Mouse (Mus musculus) urinary bladder, adult 18-20 months (tissue): ENCODE data around the gene Ralgps1.

Experiments
- DNase-seq, 2 experiments: peaks; one replicate each; pipeline ENCODE4 v3.0.0; 2022; ENCODE audit warnings: low spot score in 2 of 2, mixed read lengths in 2 of 2

Gene Ralgps1

DNA sequence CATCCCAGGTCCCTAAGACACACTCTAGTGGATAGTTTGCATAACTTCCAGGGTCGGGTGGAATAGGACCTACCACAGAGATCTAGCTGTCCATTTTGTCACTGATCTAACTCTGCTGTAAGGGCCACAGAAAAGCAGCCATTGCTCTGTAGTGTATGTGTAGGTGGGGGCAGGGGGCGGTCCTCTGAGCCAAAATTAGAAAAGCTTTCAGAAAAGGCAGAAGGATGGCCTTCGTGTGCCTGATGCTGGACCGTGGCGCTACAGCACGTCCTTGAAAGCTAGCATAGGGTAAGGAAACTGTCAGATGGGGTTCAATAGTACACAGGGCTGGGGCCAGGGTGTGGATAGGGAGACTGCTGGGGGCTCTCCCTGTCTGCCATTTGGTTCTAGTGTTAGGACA, 126.4 kb downstream of the Ralgps1 start:
- no peak for DNase-seq

DNA sequence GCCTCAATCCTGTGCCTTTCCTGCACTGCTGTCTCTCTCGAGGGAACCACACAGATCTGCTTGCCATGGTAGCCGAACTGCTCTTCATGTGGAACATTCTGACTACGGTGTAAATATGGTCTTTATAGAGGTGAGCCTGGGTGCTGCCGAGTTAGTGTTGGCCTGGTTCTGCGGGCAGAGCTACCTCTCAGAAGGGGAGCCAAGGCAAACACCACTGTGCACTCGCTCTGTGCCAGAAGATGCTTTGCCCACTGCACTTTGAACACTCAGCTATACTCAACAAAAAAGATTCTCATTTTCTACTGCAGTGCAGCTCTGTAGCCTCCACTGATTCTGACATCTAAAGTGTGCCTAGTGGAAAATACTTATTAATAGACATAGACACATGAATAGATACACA, 133.7 kb downstream of the Ralgps1 start:
- DNase-seq: no peak

DNA sequence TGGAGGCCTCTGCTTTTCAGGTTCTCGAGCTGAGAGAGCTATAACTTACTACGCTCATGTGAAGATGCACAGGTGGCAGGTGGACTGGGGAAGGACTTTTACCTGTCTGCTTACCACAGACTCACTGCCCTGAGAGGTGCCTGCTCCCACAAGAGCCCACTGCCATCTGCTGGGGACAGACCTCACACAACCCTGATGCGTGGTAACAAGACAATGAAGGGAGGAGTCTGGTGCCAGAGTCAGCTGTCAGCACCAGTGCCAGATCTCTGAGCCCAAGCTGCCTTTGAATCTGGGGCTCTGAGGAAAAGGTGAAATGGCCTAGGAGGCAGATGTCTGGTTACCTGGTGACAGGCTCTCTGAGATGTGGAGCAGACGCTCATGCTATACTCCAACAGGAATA, 136.4 kb downstream of the Ralgps1 start:
- no peak for DNase-seq

DNA sequence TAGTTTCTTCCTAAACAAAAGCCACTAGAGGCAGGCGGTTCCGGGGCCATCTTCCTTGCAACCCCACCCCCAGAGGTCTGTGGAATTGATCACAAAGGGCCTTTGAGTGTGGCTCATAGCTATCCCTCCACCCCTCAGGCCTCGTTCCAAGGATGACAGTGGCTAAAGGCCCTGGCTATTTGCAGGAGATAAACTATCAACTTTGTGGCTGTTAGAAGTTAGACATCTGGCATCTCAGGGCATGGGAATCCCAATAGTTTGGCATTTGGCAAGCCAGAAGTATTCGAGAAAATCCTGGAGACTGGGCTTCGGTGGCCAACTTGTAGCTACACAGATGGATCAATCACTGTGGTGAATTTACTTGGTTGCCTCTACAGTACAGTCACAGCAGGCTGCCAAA, 137.4 kb downstream of the Ralgps1 start:
- no peak for DNase-seq

DNA sequence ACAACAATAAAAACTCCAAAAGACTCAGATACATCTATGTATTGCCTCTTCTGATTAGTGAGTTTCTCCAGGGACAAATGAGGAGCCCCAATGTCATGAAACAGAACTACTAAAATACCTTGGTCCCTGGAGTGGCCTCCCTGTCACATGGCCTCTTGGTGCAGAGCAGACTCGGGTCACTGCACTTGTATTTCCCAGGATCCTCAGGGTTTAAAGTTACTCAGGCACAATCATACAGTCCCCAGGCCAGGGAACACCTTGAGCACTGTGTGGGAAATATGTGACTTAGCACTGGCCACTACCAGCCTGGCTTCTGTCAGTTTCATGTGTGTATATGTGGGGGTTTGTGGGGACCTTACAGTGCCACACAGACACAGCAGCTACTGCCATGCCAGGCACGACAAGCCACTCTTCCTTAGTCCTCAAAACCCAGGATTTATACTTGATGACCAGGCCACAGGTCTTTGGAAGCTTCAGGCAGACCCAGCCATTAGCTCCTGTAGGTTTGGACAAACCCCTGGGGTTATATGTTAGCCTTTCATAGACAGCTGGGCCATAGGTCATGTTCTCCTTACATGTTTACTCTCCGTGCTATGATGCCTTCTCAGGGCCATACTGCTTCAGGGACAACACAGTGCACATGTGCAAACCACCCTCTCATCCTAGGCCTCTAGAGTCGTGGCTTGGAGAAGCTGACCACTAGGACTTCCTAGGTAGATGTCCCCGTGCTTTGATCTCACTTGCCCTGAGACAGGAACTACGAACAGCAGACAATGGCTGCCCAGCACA, 138.3 kb downstream of the Ralgps1 start:
- no peak for DNase-seq

DNA sequence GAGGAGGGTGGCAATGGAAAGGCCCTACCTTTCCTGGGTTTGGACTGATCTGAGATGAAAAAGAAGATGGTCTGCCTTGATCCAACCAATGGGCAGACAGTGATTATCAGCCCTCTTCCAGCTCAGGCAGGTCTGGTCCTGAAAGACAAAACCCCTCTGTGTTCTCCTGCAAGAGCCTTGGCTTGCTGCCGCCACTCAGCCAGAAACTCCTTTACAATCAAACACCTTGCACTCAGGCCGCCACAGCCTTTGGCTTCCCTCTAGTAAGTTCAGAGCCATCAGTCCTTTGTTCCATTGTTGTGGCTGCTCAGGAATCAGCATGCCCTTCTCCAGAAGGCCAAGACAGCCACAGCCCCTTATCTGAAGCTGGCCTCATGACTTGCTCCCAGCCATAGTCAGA, 139.5 kb downstream of the Ralgps1 start:
- DNase-seq: no peak

DNA sequence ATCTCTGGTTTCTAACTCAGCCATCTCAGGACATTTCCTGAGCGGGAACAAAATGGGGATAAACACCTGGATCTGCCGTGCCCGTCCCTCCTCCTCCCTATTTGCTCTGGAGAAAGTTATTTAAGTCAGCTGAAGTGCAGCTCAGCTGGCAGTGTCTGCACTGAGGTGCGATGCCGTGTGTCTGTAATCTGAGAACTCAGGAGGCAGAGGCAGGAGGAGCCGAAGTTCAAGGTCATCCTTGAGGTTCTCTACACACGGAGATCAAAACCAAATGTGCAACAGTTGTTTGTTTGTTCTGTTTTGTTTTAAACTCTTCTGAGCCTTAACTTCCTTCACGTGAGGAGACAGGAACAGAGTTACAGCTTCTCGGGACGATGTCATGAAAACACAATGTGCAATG, 140.6 kb downstream of the Ralgps1 start:
- DNase-seq: no peak

DNA sequence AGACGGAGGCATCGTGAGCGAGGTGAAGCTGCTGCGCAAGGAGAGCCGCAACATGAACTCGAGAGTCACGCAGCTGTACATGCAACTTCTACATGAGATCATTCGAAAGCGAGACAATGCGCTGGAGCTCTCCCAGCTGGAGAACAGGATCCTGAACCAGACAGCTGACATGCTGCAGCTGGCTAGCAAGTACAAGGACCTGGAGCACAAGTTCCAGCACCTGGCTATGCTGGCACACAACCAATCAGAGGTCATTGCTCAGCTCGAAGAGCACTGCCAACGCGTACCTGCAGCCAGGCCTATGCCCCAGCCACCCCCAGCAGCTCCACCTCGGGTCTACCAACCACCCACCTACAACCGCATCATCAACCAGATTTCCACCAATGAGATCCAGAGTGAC, 142.7 kb downstream of the Ralgps1 start:
- no peak for DNase-seq

DNA sequence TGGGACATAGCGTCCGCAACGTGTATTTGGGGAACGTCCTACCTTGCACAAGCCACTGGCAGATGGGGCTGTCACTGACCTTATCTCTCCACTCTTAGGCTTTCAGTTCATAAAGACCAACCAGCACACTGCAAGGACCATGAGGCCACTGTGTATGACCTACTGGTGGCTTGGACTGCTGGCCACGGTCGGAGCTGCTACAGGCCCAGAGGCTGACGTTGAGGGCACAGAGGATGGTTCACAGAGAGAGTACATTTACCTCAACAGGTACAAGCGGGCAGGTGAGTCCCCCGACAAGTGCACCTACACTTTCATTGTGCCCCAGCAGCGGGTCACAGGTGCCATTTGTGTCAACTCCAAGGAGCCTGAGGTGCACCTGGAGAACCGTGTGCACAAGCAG, 143.2 kb downstream of the Ralgps1 start:
- DNase-seq: no peak

DNA sequence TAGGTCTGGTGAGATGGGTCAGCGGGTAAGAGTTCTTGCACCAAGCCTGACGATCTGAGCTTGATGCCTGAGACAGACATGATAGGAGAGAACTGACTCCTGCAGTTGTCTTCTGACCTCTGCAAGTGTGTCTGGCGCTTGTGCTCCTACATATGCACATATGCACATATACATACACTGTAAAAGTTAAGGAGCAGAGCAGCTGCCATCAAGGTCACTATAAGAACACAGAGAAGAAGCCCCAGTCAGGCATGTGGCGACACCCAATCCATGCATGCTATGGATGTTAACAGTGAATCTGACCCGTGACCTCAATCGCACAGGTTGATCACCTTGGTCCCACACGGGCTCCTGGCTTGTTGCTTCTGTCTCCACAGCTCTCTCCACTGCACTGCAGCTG, 145.4 kb downstream of the Ralgps1 start:
- DNase-seq: no peak

DNA sequence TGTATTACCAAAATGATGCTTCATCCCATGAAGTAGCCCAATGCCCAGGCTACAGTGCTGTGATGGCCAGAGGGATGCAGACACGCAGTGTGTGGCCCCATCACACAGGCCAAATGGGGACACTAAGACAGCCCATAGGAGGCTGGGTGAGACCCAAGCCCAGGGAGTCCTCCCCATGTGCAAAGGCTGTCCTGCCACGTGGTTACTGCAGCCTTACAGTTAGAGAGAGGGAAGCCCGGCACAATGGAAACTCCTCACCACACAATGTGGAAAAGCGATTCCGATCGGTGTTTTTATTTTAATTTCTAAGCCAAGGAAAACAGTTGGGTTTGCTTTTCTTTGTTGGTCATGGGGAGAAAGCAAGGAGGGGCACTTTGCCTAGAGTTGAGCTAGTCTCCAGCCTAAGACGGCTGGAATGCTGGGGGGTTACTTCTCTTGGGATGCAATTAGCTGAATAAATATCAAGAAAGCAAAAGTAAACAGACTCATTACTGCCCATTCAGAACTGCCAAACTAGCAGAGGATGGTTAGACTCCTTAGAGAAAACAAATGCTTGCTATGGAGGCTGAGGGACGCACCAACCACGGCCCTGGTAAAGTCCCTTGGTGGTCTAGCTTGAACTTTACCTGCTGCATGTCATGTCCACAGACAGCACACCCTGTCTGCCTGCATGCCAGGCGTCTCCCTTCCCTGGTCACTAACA, 147.5 kb downstream of the Ralgps1 start:
- no peak for DNase-seq

DNA sequence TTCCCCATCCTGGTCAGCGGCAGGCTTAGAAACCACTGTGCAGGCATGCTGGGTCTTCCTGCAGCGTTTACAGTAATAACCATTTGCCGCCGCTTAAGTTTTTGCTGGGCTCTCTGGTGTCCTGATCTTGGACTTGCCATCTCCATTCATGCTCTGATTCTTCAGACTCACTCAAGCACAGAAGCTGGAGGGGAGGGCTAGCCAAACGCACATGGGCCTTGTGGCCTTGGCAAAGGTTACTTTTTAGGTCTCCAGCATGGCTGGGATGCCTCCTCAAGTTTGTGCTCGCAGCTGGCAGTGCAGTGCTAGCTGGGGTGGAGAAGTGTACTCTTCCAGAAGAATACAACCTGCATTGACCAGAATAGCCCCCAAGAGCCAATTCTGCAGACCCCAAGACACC, 148.8 kb downstream of the Ralgps1 start:
- no peak for DNase-seq

DNA sequence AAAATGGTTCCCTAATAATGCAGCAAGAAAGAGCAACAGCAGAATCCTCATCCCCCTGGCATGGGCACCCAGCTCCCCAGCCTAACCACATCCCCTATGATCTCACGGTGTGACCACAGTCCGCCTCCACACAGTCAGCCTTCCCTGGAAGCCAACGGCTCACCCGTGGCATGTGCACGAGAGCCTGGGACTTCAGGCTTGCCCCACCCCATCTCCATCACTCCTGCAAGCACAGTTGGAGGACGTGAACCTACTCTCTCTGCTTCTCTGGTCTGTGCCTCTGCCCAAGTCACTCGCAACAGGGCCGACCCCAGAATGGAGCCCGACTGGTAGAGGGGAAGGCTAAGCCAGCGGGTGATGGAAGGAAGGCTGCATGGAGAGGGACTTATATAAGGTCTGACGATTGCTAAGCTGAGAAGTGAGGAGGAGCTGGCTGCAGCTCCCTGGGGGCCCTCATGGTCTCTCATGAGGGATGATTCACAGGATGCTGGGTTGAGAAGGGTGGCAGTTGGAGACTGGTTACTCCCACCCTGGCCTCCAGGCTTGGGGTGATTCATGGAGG, 149.9 kb downstream of the Ralgps1 start:
- no peak for DNase-seq

DNA sequence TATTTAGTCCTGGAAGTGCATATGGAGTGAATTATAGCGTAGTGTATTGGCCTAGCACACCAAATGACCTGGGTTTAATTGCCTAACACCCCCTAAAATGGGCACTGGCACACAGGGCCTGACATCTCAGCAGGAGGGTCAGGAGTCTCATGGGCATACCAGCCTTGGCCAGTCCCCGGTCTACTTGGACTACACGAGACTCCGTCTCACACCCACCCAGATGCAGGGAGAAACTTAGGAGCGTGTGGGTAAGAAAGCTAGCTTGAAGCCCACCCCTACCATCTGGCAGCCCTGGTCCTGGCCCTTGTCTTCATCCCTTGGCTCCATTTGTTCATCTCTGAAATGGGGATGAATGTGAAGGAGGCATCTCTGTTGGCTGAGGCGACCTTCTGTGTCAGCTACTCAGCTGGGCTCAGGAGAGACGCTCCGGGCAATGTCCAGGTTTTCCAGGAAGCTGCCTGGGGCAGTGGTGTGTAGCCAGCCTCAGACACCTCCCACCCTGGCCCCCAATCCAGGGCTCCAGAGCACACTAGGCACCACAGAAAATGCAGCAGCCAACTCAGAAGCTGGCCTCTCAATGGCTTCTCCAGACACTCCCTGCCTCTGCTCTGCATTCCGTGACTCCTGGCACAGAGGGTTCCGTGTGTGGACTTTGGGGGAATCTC, 150.5 kb downstream of the Ralgps1 start:
- no peak for DNase-seq

DNA sequence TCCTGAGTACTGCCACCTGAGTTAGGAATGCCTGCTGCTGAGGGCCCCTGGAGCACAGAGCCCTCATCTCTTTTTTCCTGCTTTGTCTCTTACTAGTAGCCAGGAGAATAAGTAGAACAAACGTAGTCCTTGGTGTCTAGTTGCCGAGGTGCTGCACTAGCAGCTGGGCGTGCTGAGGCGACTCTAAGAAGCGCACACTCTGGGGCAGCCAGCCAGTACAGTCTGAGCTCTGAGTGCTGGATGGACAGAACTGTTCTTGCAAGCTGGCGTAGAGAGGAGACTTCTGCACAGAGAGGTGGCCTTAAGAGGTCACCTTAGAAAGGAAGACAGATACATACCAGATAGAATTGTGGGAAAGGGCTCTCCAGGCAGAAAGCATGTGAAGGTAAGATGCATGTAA, 151.0 kb downstream of the Ralgps1 start:
- no peak for DNase-seq

DNA sequence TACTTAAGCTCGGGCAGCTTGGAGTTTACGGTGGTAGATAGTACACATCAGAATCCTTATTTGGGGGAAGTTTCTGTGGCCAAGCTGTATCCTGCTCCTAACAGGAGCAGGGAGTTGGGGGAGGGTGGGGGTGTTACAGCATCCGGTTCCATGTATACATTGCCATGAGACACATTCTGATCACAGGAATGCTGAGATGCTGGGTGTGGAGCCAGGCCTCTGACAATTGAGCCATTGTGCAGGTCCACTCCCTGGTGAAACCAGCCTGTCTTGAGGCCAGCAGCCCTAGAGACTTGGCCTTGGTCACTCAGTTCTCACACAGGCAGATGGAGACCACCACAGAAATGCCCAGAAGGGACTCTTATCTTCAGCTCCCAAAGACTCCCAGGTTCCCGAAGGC, 151.6 kb downstream of the Ralgps1 start:
- DNase-seq: no peak

DNA sequence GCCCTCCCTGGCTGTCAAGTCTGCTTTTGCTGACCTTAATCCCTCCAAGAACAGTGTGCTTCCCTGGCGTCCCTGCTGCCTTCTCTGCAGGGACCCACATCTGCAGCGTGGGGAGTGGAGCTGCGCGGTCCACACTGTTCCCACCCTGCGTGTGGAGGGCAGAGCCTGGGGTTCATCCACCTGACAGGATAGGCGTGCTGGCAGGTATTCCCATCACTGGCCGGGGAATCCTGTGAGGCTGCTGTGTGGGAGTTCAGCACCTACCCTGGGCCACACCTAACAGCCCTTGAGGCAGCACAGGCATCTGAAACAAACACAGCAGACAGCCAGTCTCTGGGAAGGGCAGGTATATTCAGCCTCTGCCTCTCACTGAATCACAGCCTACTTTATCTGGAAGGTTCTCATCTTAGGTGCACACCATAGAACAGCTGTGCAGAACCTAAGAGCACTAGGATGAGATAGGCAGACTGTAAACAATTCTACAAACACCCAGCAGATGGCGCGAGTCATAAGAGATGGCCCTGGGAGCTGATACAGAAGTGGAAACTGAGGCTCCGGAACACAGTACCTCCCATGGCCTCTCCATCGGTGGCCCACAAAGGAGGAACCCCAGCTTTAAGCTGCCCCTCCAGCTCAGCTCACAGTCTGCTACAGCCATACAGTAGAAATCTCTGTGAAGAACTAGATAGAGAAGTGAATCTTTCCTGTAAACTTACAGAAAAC, 152.2 kb downstream of the Ralgps1 start:
- no peak for DNase-seq

DNA sequence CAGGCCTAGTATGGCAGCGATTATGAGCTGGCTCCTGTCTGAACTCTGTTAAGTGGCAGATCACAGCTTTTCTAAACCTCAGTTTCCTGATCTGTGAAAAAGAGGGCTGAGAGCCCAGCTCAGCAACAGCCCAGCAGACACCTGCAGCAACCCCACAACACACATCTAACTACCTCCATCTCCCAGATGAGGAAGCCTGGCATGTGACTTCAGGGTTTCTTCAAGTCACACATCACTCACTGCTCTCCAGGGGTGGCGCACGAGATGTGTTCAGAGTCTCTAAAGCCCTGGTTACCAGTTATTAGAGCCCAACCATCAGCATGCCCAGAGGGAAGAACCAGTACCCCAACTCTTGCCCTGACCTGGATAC, 153.9 kb downstream of the Ralgps1 start:
- DNase-seq: no peak

DNA sequence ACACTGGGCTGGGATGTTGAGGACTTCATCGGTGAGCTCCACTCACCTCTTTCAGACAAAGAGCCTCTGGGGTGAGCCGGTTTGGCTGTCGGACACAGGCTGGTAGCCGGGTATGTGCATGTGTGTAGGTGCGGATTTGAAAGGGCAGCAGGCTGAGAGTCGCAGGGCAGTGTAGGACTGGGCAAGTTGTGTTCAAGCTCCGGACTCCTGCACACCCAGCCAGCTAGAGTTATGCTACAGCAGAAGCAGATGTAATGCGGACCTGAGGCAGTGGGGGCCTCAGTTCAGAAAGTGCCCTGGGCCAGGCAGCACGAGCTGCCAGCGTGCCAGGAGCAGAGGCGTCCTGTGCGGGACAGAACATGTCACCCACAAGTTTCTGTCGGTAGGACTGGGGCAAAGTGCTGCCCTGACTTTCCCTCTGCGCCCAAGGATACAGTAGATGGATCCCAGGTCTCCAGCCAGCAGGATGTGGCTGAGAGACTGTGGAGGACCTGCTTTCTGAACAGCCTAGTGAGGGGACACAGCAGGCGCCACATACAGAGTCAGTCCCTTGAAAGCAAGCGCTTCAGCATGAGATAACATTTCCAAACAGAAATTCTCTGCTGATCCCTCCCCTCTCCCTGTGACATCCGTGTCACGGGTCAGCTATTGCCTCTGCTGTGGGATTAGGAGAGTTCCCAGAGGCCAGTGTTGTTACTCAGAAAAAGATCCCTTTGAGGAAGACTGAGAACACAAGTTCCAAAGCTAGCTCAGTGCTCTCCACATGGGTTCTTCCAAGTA, 154.5 kb downstream of the Ralgps1 start:
- DNase-seq: peak in 1 of 2 experiments; percentile 33

DNA sequence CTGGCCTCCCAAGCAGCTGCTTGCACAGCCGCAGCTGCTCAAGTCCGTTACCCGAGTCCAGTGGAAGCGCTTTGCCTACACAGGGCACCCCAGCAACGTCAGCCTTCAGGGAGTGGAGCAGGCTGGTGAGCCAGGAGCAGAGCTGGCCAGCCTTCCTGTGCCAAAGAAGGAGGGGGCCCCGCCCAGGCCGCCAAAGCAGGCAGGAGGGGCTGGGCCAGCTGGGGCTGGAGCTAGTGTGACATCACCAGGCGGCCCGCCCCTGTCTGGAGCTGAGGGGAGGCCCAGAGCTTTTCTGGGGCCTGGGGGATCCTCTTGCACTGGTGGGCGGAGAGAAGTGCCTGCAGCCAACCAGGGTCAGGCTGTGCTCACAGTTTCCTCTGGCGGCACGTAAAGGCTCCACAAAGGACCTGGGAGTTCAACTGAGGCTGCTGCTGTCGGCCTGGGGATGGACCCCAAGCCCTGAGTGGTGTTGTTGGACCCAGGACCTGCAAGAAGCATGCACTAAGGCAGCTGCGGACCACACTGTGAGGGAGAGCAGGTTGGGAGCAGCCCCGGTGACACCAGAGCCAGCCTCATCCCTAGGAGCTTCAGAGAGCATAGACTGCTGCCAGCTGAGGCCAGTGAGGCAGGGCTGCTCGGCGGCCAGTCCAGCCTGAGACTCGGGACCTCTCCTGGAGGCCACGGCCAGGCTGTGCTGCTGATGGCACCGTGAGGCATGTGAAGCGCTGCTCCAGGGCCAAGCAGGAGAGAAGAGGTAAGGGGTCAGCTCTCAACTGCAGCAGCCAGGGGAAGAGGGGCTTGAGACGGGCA, 155.4 kb downstream of the Ralgps1 start, which contains the start of gene Angptl2:
Angptl2 (plus strand) TSS at position 370 of the 810 bp plus-strand sequence.
- DNase-seq: peak; percentile 76 to 90
